Mouse (Mus musculus) CH12F3 (cell line): ENCODE data around the gene Actn4.

Source experiments
- in situ Hi-C: fragments of 300-500 bp; cut with MboI; formaldehyde crosslinking; loops from 2 replicates; pipeline ENCODE4 v1.14.3; 2020; ENCODE audit warnings: low sequenced_read_pairs

The Actn4 gene

GRCm38 (mm10) chr7:28951764-28952163 lies 10.4 kb downstream of the Actn4 start:
- in situ Hi-C loops, result no loop called here

GRCm38 (mm10) chr7:28950346-28951037 lies 11.6 kb downstream of the Actn4 start:
- in situ Hi-C loops, result no loop called here

- in situ Hi-C loops, result no loop called here
These were observed 12.8 kb downstream of the Actn4 start for GRCm38 (mm10) chr7:28949298-28949697.

- in situ Hi-C loops, result no loop called here
These were observed 13.4 kb downstream of the Actn4 start for GRCm38 (mm10) chr7:28948746-28949145.

GRCm38 (mm10) chr7:28946271-28946610 lies 15.9 kb downstream of the Actn4 start:
- in situ Hi-C loops, result no loop called here

- in situ Hi-C loops, result no loop called here
These were observed 16.5 kb downstream of the Actn4 start for GRCm38 (mm10) chr7:28945416-28946270.

GRCm38 (mm10) chr7:28944756-28945415 lies 17.3 kb downstream of the Actn4 start:
- in situ Hi-C loops, result no loop called here

- in situ Hi-C loops, result no loop called here
These were observed 18.5 kb downstream of the Actn4 start for GRCm38 (mm10) chr7:28943451-28944180.

GRCm38 (mm10) chr7:28941542-28941941 lies 20.6 kb downstream of the Actn4 start:
- in situ Hi-C loops, result no loop called here

GRCm38 (mm10) chr7:28941129-28941528 lies 21.0 kb downstream of the Actn4 start:
- in situ Hi-C loops, result no loop called here

GRCm38 (mm10) chr7:28939418-28940183 lies 22.5 kb downstream of the Actn4 start:
- in situ Hi-C loops, result no loop called here

- in situ Hi-C loops, result no loop called here
These were observed 23.5 kb downstream of the Actn4 start for GRCm38 (mm10) chr7:28938654-28939053.

- in situ Hi-C loops, result no loop called here
These were observed 25.4 kb downstream of the Actn4 start for GRCm38 (mm10) chr7:28936787-28937186.

GRCm38 (mm10) chr7:28933825-28934224 lies 28.3 kb downstream of the Actn4 start:
- in situ Hi-C loops, result no loop called here

GRCm38 (mm10) chr7:28932421-28933041 lies 29.6 kb downstream of the Actn4 start:
- in situ Hi-C loops, result no loop called here

GRCm38 (mm10) chr7:28931695-28932039 lies 30.5 kb downstream of the Actn4 start:
- in situ Hi-C loops, result no loop called here

GRCm38 (mm10) chr7:28931032-28931694 lies 31.0 kb downstream of the Actn4 start:
- in situ Hi-C loops, result no loop called here

GRCm38 (mm10) chr7:28930320-28931031 lies 31.7 kb downstream of the Actn4 start:
- in situ Hi-C loops, result no loop called here

- in situ Hi-C loops, result no loop called here
These were observed 32.8 kb downstream of the Actn4 start for GRCm38 (mm10) chr7:28929381-28929780.
